Mouse (Mus musculus) CH12.LX (cell line): ENCODE data around the gene Jak2.

Experiments used
- CTCF ChIP-seq, 2 experiments: IDR thresholded peaks in 1 of 2; conservative IDR thresholded peaks in 1 of 2; 2 replicates each; pipeline ENCODE4 v1.5.1; 2011 to 2012; ENCODE audit warnings: low read depth in 2 of 2, low read length in 2 of 2, improper control_type of control experiment in 1 of 2, inconsistent platforms in 1 of 2, mild to moderate bottlenecking in 1 of 2, moderate library complexity in 1 of 2
- GABPA ChIP-seq: IDR thresholded peaks from 2 replicates; pipeline ENCODE4 v1.6.1; 2012; ENCODE audit warnings: low read depth, low read length, improper control_type of control experiment, inconsistent platforms; ENCODE audit not compliant: insufficient replicate concordance
- MAFK ChIP-seq: IDR thresholded peaks from 2 replicates; pipeline ENCODE4 v1.6.1; 2011; ENCODE audit warnings: low read length, improper control_type of control experiment; ENCODE audit not compliant: insufficient replicate concordance
- MAZ ChIP-seq: IDR thresholded peaks from 2 replicates; pipeline ENCODE4 v1.6.1; 2012; ENCODE audit warnings: low read depth, mild to moderate bottlenecking, inconsistent platforms, low read length, improper control_type of control experiment, moderate library complexity
- MEF2A ChIP-seq: IDR thresholded peaks from 2 replicates; pipeline ENCODE4 v1.6.1; 2014; ENCODE audit warnings: low read depth, mild to moderate bottlenecking, inconsistent platforms, low read length, improper control_type of control experiment, borderline replicate concordance
- POLR2A ChIP-seq: IDR thresholded peaks from 2 replicates; pipeline ENCODE4 v1.6.1; 2011; ENCODE audit warnings: low read depth, mild to moderate bottlenecking, improper control_type of control experiment, low read length
- TBP ChIP-seq: conservative IDR thresholded peaks from 2 replicates; pipeline ENCODE4 v1.6.1; 2011; ENCODE audit warnings: low read depth, low read length, improper control_type of control experiment
- USF1 ChIP-seq: IDR thresholded peaks from 2 replicates; pipeline ENCODE4 v1.6.1; 2014; ENCODE audit warnings: low read depth, mild to moderate bottlenecking, inconsistent platforms, low read length, improper control_type of control experiment

DNA sequence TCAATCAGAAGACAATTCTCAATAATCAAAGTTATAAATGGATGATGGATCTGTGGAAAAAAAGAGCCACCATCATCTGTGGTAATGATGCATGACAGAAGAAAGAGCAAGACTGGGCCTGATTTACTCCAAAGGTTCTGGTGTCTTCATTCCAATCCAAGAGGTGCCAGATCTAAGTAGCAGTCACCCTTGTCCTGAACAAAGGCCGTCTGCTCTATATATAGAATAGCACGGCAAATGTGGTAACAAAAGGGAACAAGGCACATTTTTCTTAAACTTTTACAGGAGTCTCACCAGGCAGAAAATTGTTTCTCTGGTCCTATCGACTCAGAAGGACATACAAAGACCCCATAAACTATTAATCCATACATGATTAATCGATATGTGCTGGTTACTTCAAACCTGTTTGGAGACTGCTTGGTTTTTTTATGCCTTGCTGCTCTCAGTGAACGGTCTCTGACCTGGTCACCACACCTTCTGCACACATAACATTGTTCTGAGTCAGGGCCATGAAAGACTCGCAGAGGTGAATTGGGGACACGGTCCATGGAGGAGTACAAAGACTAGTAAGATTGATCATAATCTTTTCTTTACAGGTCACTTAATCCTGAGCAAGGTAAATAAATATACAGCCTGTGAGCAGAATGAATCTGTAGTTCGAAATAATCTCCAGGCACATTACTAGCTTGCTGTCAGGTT lies 35.7 kb upstream of the Jak2 start:
- TF ChIP-seq MEF2A (no peak), POLR2A (no peak), CTCF (conservative IDR thresholded peaks at IDR 0.05 in 1 of 2, IDR thresholded peaks at IDR 0.05 in 1 of 2; ENCODE audit: low read depth in 2 of 2, low read length in 2 of 2) (no peak), USF1 (no peak), TBP (no peak), MAFK (no peak), GABPA (no peak), MAZ (no peak)
